Mouse (Mus musculus) liver, postnatal 0 days (tissue): ENCODE results near the gene Cnot10.

ENCODE experiments used
- CTCF ChIP-seq: sonication (generic); IDR thresholded peaks from 2 replicates; pipeline ENCODE4 v1.5.1; 2016; ENCODE audit warnings: antibody characterized with exemption, low read depth
- EP300 ChIP-seq: IDR thresholded peaks from 2 replicates; pipeline ENCODE4 v1.6.1; 2016; ENCODE audit warnings: antibody characterized with exemption, low read depth, mild to moderate bottlenecking

DNA sequence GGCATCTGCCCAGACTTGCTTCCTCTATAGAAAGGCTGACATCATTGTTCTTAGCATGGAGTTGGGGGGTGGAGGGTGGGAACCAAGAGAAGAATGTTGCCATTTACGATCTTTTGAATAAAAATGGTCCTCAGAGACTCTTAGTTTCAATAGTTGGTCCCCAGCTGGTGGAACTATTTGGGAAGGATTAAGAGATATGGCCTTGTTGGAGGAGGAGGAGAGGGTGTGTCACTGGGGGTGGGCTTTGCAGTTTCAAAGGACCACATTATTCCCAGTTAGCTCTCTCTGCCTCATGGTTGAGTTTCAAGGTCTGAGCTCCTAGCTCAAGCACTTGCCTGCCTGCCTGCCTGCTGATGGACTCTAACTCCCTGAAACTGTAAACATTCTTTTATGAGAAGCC, 32.0 kb upstream of the Cnot10 start:
- no peak for TF ChIP-seq CTCF
- TF ChIP-seq EP300, result no peak
